Mouse (Mus musculus): ENCODE results near the gene Bmpr1b.

GRCm38 (mm10) chr3:141882496-141882895, 286.7 kb downstream of the Bmpr1b start:
- TF ChIP-seq CTCF (IDR thresholded peaks at IDR 0.05; ENCODE audit: borderline replicate concordance, control insufficient read depth, extremely low read depth, insufficient read depth, low read length, poor library complexity) (no peak), POLR2A (IDR thresholded peaks at IDR 0.05; ENCODE audit: control insufficient read depth, extremely low read depth, insufficient read depth, low read length, poor library complexity) (no peak)
